Mouse (Mus musculus) heart, embryonic 14.5 days (tissue): ENCODE results near the gene Rexo5. TPM values are rescaled to one million over a fixed set of nuclear protein-coding genes. Genes with fewer than 3 reads are reported as not detected.

Source experiments
- ATAC-seq: fragments of 200-750 bp; cut with Nextera tagmentation; 2 replicates; pipeline ENCODE4 v1.8.0; 2017; ENCODE audit warnings: low read depth, moderate TSS enrichment; ENCODE audit not compliant: insufficient number of reproducible peaks, insufficient read depth, low FRiP score
- H3K27ac ChIP-seq, 2 experiments: fragments of 200-500 bp in 1 of 2; fragments of 300-500 bp in 1 of 2; sonication (generic) in 1 of 2; replicated peaks in 1 of 2; 2 replicates each; pipeline ENCODE4 v1.5.1; 2012 to 2014; ENCODE audit warnings: low read depth in 2 of 2, low read length in 2 of 2, control low read depth in 1 of 2, mild to moderate bottlenecking in 1 of 2, mixed read lengths in 1 of 2; ENCODE audit not compliant: control insufficient read depth in 1 of 2, insufficient read depth in 1 of 2
- H3K27me3 ChIP-seq: fragments of 300-500 bp; sonication (generic); 2 replicates; pipeline ENCODE4 v1.6.1; 2014; ENCODE audit warnings: mild to moderate bottlenecking, low read length, control low read depth; ENCODE audit not compliant: control insufficient read depth, insufficient read depth
- H3K36me3 ChIP-seq: fragments of 300-500 bp; sonication (generic); 2 replicates; pipeline ENCODE4 v1.6.1; 2014; ENCODE audit warnings: mild to moderate bottlenecking, control low read depth, low read length, mixed read lengths; ENCODE audit not compliant: control insufficient read depth, insufficient read depth
- H3K4me1 ChIP-seq, 2 experiments: fragments of 200-500 bp in 1 of 2; fragments of 300-500 bp in 1 of 2; sonication (generic) in 1 of 2; 2 replicates each; pipeline ENCODE4 v1.6.1; 2012 to 2014; ENCODE audit warnings: low read length in 2 of 2, control low read depth in 1 of 2, mixed read lengths in 1 of 2; ENCODE audit not compliant: control insufficient read depth in 2 of 2, insufficient read depth in 2 of 2
- H3K4me2 ChIP-seq: fragments of 300-500 bp; sonication (generic); 2 replicates; pipeline ENCODE4 v1.6.1; 2014; ENCODE audit warnings: mild to moderate bottlenecking, low read length
- H3K4me3 ChIP-seq, 2 experiments: fragments of 200-500 bp in 1 of 2; fragments of 300-500 bp in 1 of 2; sonication (generic) in 1 of 2; 2 replicates each; pipeline ENCODE4 v1.5.1; 2012 to 2014; ENCODE audit warnings: low read length in 2 of 2, mild to moderate bottlenecking in 2 of 2, control low read depth in 1 of 2, low read depth in 1 of 2, moderate library complexity in 1 of 2; ENCODE audit not compliant: control insufficient read depth in 1 of 2, insufficient read depth in 1 of 2
- H3K9ac ChIP-seq: fragments of 300-500 bp; sonication (generic); 2 replicates; pipeline ENCODE4 v1.6.1; 2014; ENCODE audit warnings: mild to moderate bottlenecking, low read length
- H3K9me3 ChIP-seq: fragments of 300-500 bp; sonication (generic); 2 replicates; pipeline ENCODE4 v1.6.1; 2016; ENCODE audit warnings: low read length, control low read depth; ENCODE audit not compliant: control insufficient read depth
- WGBS: fragments of 180-500 bp; shearing (Covaris S2); extraction: QIAGEN DNeasy Blood & Tissue Kit; methylation state at CpG from one replicate; pipeline ENCODE4 v1.1.7; 2014; 5-methylcytosine and 5-hydroxymethylcytosine counted together
- polyA plus RNA-seq: library from polyadenylated mRNA; unstranded; fragments of >200 nt; fragmentation: Nextera tagmentation; extraction: Ambion mirVana; gene quantifications from 2 replicates; pipeline ENCODE4 v1.2.1, GENCODE M21; 2014

The Rexo5 gene
- polyA plus RNA-seq, 1 experiment from 2014 or later, result 16.4 TPM

DNA sequence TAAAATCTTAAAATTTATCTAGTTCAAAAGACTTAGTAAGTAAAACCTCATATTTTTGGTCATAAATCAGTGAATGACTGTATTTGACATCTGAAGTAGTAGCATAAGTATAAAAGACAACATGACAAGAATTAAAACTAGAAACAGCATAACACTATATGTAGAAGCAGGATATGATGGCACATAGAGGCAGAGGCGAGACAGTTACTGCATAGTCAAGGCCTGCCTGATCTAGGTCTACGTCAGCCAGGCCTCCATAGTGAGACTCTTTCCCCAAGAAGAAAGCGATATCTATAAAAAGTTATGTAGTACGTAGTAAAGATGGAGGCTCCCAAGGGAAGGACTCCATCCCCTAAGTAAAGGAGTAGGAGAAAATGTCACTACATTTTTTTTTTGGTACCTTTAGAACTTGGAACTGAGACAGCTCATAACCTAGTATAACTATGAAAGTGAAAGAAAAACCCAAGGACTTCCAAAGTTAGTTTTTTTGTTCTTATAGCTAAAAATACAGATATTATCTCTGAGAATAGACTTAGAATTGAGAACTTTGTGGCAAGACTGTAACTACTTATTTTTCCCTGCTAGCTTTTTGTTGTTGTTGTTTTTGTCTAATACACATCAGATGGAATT is 48.1 kb downstream of the Rexo5 start:
- H3K4me1 ChIP-seq, result no peaks in the 10 kb centered on the region
- no peak overlapping the region for H3K4me2 ChIP-seq
- H3K27me3 ChIP-seq, result no peaks in the 10 kb centered on the region
- H3K9ac ChIP-seq, result no peak overlapping the region
- H3K36me3 ChIP-seq, result peaks cover 25% of the 10 kb centered on the region
- no peak overlapping the region for H3K27ac ChIP-seq
- H3K4me3 ChIP-seq, result no peak overlapping the region
- no peaks in the 10 kb centered on the region for H3K9me3 ChIP-seq
- ATAC-seq, result no peak
- 92% methylated on average over 4 of the region's 4 CpGs for WGBS

DNA sequence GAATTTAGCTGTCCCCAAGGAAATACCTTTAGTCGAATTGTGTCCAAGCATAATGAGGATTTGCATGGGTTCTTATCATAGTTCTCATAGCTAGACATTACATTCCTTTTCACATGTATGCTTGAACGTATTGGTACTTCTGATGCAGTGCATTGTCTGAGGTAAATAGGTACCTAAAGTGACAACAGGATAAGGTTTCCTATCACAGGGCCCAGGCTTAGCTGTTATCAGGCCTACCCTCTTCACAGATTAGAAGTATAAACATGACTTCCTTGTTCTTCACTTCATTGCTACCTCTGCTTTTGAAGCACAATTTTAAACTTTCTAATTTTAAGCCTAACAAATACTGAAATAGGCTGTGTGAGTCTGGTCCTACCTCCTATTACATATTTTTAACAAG is 51.7 kb downstream of the Rexo5 start:
- 61% methylated on average over 2 of the region's 2 CpGs for WGBS
- ATAC-seq, result no peak
- H3K4me2 ChIP-seq, result no peak overlapping the region

DNA sequence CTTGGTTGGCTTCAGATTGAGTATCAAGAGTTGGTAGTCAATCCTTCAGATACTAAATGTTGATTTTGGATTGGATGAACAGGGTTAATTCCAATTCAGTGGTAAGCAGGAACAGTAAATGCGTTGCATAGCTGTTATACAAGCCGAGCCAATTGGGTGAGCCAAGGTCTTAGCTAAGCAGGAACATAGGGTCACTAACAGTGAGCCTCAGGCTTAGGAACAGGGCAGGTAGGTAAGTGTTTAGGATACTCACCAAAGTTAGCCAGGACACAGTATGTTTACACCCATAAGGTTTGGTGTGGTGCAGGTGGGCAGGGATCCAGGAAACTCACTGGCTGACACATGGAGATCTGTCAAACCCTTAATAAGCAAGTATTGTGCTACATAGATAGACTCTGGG is 53.6 kb downstream of the Rexo5 start:
- Histone ChIP-seq H3K9me3 (no peaks in the 10 kb centered on the region), H3K27ac (no peak overlapping the region), H3K4me3 (no peak overlapping the region), H3K9ac (no peak overlapping the region), H3K4me2 (no peak overlapping the region), H3K36me3 (peaks cover 45% of the 10 kb centered on the region), H3K4me1 (no peaks in the 10 kb centered on the region), H3K27me3 (no peaks in the 10 kb centered on the region)
- no peak for ATAC-seq
- WGBS, result 85% methylated on average over 2 of the region's 2 CpGs

More for the DNA sequence above, 51.7 kb downstream of the Rexo5 start:
- no peak overlapping the region for H3K27ac ChIP-seq
- H3K4me1 ChIP-seq, result no peaks in the 10 kb centered on the region
- H3K27me3 ChIP-seq, result no peaks in the 10 kb centered on the region
- H3K4me3 ChIP-seq, result no peak overlapping the region
- H3K9me3 ChIP-seq, result no peaks in the 10 kb centered on the region
- peaks cover 42% of the 10 kb centered on the region for H3K36me3 ChIP-seq
- no peak overlapping the region for H3K9ac ChIP-seq

DNA sequence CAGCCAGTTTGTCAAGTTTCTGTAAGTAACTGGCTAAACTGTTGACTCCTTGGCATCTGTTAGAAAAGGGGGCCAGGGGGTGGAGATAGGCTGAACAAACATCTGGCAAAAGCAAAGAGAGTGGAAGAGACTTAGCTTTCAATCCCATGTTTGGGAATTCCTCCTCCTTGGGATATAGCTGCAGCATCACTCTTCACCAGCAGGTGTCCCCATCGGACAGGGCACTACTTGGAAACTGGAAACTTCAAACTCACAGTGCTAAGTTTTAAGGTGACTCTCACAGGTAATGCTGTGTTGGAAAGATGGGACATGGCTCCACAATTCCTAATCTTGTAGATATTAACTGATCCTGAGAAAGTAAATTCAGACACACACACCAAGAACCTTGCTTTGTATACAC is 55.3 kb downstream of the Rexo5 start:
- Histone ChIP-seq H3K4me1 (no peaks in the 10 kb centered on the region), H3K9me3 (no peaks in the 10 kb centered on the region), H3K9ac (no peak overlapping the region), H3K4me2 (no peak overlapping the region), H3K36me3 (peaks cover 49% of the 10 kb centered on the region), H3K27me3 (no peaks in the 10 kb centered on the region), H3K4me3 (no peak overlapping the region), H3K27ac (no peak overlapping the region)
- 4% methylated on average over 1 of the region's 1 CpGs for WGBS
- no peak for ATAC-seq

DNA sequence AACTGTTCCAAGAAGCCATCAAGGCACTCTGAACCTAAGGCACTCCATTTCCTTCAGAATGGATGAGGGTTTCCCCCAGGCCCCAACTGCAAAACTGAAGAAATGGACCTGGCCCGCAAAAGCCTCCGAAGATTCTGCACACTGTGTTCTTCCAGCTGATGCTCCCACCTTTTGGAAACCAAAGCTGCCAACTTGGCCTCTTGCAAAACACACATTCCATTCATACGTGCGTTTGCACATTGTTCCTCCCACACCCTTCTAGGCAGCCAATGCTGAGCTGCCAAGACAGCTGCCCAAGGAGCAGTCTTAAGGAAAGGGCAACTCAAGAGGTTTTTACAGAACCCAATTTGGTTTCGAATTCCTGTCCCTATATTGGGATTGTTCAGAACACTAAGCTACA is 56.9 kb downstream of the Rexo5 start:
- 61% methylated on average over 5 of the region's 5 CpGs for WGBS
- H3K9me3 ChIP-seq, result no peaks in the 10 kb centered on the region
- H3K9ac ChIP-seq, result no peak overlapping the region
- no peak overlapping the region for H3K4me3 ChIP-seq
- peaks cover 49% of the 10 kb centered on the region for H3K36me3 ChIP-seq
- no peak overlapping the region for H3K4me2 ChIP-seq
- no peaks in the 10 kb centered on the region for H3K27me3 ChIP-seq
- ATAC-seq, result no peak
- H3K27ac ChIP-seq, result no peak overlapping the region
- no peaks in the 10 kb centered on the region for H3K4me1 ChIP-seq

DNA sequence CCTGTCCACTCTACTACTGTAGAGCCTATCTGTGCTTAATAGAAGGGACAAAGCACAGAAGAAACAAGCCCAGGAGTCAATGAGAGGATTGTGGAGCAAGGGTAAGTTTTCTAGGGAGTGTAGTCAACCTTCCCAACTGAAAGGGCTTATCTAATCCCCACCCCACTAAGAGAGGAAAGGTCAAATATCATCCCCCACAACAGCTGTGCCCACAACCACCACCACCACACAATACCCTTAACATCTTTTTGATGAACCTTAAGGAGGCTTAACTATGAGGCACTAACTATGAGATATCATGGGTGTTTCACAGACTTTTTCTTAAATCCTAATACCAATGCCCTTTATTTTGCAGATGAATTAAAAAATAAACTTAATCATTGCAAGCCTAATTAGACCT is 58.7 kb downstream of the Rexo5 start:
- H3K9me3 ChIP-seq, result no peaks in the 10 kb centered on the region
- H3K4me1 ChIP-seq, result no peaks in the 10 kb centered on the region
- peaks cover 58% of the 10 kb centered on the region for H3K36me3 ChIP-seq
- H3K9ac ChIP-seq, result no peak overlapping the region
- no peak for ATAC-seq
- H3K4me3 ChIP-seq, result no peak overlapping the region
- H3K27ac ChIP-seq, result no peak overlapping the region
- H3K4me2 ChIP-seq, result no peak overlapping the region
- H3K27me3 ChIP-seq, result no peaks in the 10 kb centered on the region

DNA sequence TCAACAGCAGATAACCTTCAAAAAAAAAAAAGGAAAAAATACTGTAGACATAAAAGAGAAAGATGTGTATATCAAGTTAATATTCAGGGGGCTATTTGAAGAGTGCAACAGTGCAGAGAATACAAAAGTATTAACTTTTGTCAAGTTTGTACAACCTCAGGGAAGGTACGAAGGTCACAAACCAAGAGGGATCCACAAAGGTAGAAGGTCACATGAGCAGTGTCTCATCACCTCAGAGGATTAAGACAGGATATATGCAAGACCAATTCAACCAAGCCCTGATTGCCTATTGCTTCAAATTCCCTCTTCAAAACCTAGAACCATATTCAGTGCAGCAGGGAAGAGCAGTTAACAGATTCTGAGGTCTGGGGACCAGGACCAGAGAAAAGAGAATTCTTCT is 59.4 kb downstream of the Rexo5 start:
- Histone ChIP-seq H3K36me3 (peaks cover 62% of the 10 kb centered on the region), H3K9me3 (no peaks in the 10 kb centered on the region), H3K27me3 (no peaks in the 10 kb centered on the region), H3K9ac (no peak overlapping the region), H3K27ac (no peak overlapping the region), H3K4me3 (no peak overlapping the region), H3K4me1 (no peaks in the 10 kb centered on the region), H3K4me2 (no peak overlapping the region)
- ATAC-seq, result no peak
- 90% methylated on average over 1 of the region's 1 CpGs for WGBS

DNA sequence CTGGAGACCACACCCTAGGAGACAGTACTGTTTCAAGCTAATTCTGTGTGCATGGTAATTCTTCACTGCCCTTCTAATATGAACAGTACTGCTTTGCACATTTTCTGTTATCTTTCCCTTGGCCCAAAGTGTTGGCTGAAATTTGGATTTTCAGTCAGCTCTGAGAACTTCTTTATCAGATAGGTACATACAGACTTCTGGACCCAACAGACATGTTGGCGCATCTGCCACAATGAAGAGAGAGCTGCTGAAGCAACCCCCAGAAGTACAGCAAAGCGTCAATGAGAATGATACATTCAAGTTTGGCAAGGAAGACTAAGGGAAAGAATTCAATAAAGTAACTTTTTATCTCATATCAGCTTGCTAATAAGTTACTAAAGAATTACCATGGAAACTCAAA is 60.6 kb downstream of the Rexo5 start:
- H3K4me3 ChIP-seq, result no peak overlapping the region
- no peak for ATAC-seq

More for the DNA sequence above, 60.6 kb downstream of the Rexo5 start:
- Histone ChIP-seq H3K9ac (no peak overlapping the region), H3K9me3 (no peaks in the 10 kb centered on the region), H3K27ac (no peak overlapping the region), H3K36me3 (peaks cover 67% of the 10 kb centered on the region), H3K4me1 (no peaks in the 10 kb centered on the region), H3K4me2 (no peak overlapping the region), H3K27me3 (no peaks in the 10 kb centered on the region)
- 93% methylated on average over 2 of the region's 2 CpGs for WGBS
